Mouse (Mus musculus) CH12.LX (cell line): ENCODE data around the gene Plekhn1. TPM values are rescaled to one million over a fixed set of nuclear protein-coding genes. Genes with fewer than 3 reads are reported as not detected.

Experiments
- DNase-seq: peaks from one replicate; pipeline ENCODE4 v3.0.0-alpha.2; 2013; ENCODE audit errors: extremely low read depth
- H3K27ac ChIP-seq: 2 replicates; pipeline ENCODE4 v1.5.1; 2012; ENCODE audit warnings: low read depth, mild to moderate bottlenecking, control low read depth, moderate library complexity; ENCODE audit not compliant: insufficient read depth
- H3K27me3 ChIP-seq: replicated peaks from 2 replicates; pipeline ENCODE3; 2012; ENCODE audit warnings: inconsistent platforms
- H3K36me3 ChIP-seq, 2 experiments: replicated peaks in 1 of 2; 2 replicates each; pipeline versions ENCODE3 to v1.6.1; 2012; ENCODE audit warnings: inconsistent platforms in 1 of 2, low read length in 1 of 2, mild to moderate bottlenecking in 1 of 2, mixed read lengths in 1 of 2, moderate library complexity in 1 of 2; ENCODE audit not compliant: control insufficient read depth in 1 of 2, insufficient read depth in 1 of 2
- H3K4me1 ChIP-seq, 2 experiments: 2 replicates each; pipeline ENCODE4 v1.6.1; 2012; ENCODE audit warnings: inconsistent platforms in 1 of 2, moderate library complexity in 1 of 2; ENCODE audit not compliant: insufficient read depth in 2 of 2, control insufficient read depth in 1 of 2
- H3K4me2 ChIP-seq: 2 replicates; pipeline ENCODE4 v1.6.1; 2012; ENCODE audit warnings: low read depth, mild to moderate bottlenecking, control low read depth; ENCODE audit not compliant: poor library complexity, insufficient read depth, severe bottlenecking
- H3K4me3 ChIP-seq, 3 experiments: fragments of 150-350 bp in 1 of 3; sonication (generic) in 1 of 3; replicated peaks in 1 of 3; 2 replicates each; pipeline versions ENCODE3 to v1.5.1; 2011 to 2012; ENCODE audit warnings: low read depth in 2 of 3, low read length in 2 of 3, mild to moderate bottlenecking in 2 of 3, moderate library complexity in 2 of 3, control low read depth in 1 of 3, improper control_type of control experiment in 1 of 3, inconsistent platforms in 1 of 3, mixed read lengths in 1 of 3; ENCODE audit not compliant: poor library complexity in 1 of 3
- H3K79me2 ChIP-seq: replicated peaks from 2 replicates; pipeline ENCODE4 v1.6.1; 2012; ENCODE audit warnings: mild to moderate bottlenecking, moderate library complexity; ENCODE audit not compliant: control insufficient read depth, poor library complexity, insufficient read depth, severe bottlenecking; ENCODE audit errors: extremely low read depth
- H3K9ac ChIP-seq: 2 replicates; pipeline ENCODE4 v1.6.1; 2012; ENCODE audit warnings: low read depth, mild to moderate bottlenecking, control low read depth, moderate library complexity; ENCODE audit not compliant: insufficient read depth
- H3K9me3 ChIP-seq: replicated peaks from 2 replicates; pipeline ENCODE3; 2012; ENCODE audit warnings: low read length, inconsistent platforms, mixed read lengths
- CHD2 ChIP-seq: IDR thresholded peaks from 2 replicates; pipeline ENCODE4 v1.6.1; 2011; ENCODE audit warnings: low read length, improper control_type of control experiment
- CTCF ChIP-seq, 2 experiments: IDR thresholded peaks in 1 of 2; conservative IDR thresholded peaks in 1 of 2; 2 replicates each; pipeline ENCODE4 v1.5.1; 2011 to 2012; ENCODE audit warnings: low read depth in 2 of 2, low read length in 2 of 2, improper control_type of control experiment in 1 of 2, inconsistent platforms in 1 of 2, mild to moderate bottlenecking in 1 of 2, moderate library complexity in 1 of 2
- E2F4 ChIP-seq: IDR thresholded peaks from 2 replicates; pipeline ENCODE4 v1.6.1; 2011; ENCODE audit warnings: low read depth, low read length, improper control_type of control experiment; ENCODE audit not compliant: insufficient replicate concordance
- ELF1 ChIP-seq: IDR thresholded peaks from 2 replicates; pipeline ENCODE4 v1.6.1; 2014; ENCODE audit warnings: low read depth, mild to moderate bottlenecking, inconsistent platforms, low read length, improper control_type of control experiment
- EP300 ChIP-seq: IDR thresholded peaks from 2 replicates; pipeline ENCODE4 v1.6.1; 2011; ENCODE audit warnings: low read length, improper control_type of control experiment
- ETS1 ChIP-seq: conservative IDR thresholded peaks from 2 replicates; pipeline ENCODE4 v1.6.1; 2012; ENCODE audit warnings: low read depth, mild to moderate bottlenecking, inconsistent platforms, low read length, improper control_type of control experiment, moderate library complexity
- IRF4 ChIP-seq: IDR thresholded peaks from 2 replicates; pipeline ENCODE4 v1.6.1; 2014; ENCODE audit warnings: low read depth, mild to moderate bottlenecking, inconsistent platforms, low read length, improper control_type of control experiment
- JUN ChIP-seq: IDR thresholded peaks from 2 replicates; pipeline ENCODE4 v1.6.1; 2011; ENCODE audit warnings: low read depth, mild to moderate bottlenecking, low read length, improper control_type of control experiment, moderate library complexity; ENCODE audit not compliant: insufficient read depth
- JUND ChIP-seq: conservative IDR thresholded peaks from 2 replicates; pipeline ENCODE4 v1.6.1; 2011; ENCODE audit warnings: low read depth, low read length, improper control_type of control experiment
- MAX ChIP-seq: IDR thresholded peaks from 2 replicates; pipeline ENCODE4 v1.6.1; 2011; ENCODE audit warnings: low read length, improper control_type of control experiment
- MEF2A ChIP-seq: IDR thresholded peaks from 2 replicates; pipeline ENCODE4 v1.6.1; 2014; ENCODE audit warnings: low read depth, mild to moderate bottlenecking, inconsistent platforms, low read length, improper control_type of control experiment, borderline replicate concordance
- MXI1 ChIP-seq: IDR thresholded peaks from 2 replicates; pipeline ENCODE4 v1.6.1; 2011; ENCODE audit warnings: mild to moderate bottlenecking, low read depth, low read length, improper control_type of control experiment
- MYC ChIP-seq: IDR thresholded peaks from 2 replicates; pipeline ENCODE4 v1.6.1; 2011; ENCODE audit warnings: low read depth, mild to moderate bottlenecking, improper control_type of control experiment, low read length
- NELFE ChIP-seq: IDR thresholded peaks from 2 replicates; pipeline ENCODE4 v1.6.1; 2011; ENCODE audit warnings: low read depth, low read length, improper control_type of control experiment
- NRF1 ChIP-seq: IDR thresholded peaks from 2 replicates; pipeline ENCODE4 v1.6.1; 2014; ENCODE audit warnings: low read depth, mild to moderate bottlenecking, inconsistent platforms, low read length, improper control_type of control experiment, moderate library complexity
- POLR2A ChIP-seq: IDR thresholded peaks from 2 replicates; pipeline ENCODE4 v1.6.1; 2011; ENCODE audit warnings: low read depth, mild to moderate bottlenecking, improper control_type of control experiment, low read length
- RCOR1 ChIP-seq: conservative IDR thresholded peaks from 2 replicates; pipeline ENCODE4 v1.6.1; 2012; ENCODE audit warnings: low read depth, mild to moderate bottlenecking, inconsistent platforms, low read length, improper control_type of control experiment
- TBP ChIP-seq: conservative IDR thresholded peaks from 2 replicates; pipeline ENCODE4 v1.6.1; 2011; ENCODE audit warnings: low read depth, low read length, improper control_type of control experiment
- TCF12 ChIP-seq: IDR thresholded peaks from 2 replicates; pipeline ENCODE4 v1.6.1; 2014; ENCODE audit warnings: low read depth, mild to moderate bottlenecking, inconsistent platforms, low read length, improper control_type of control experiment
- UBTF ChIP-seq: IDR thresholded peaks from 2 replicates; pipeline ENCODE4 v1.6.1; 2012; ENCODE audit warnings: low read depth, mild to moderate bottlenecking, inconsistent platforms, low read length, improper control_type of control experiment, moderate library complexity
- USF1 ChIP-seq: IDR thresholded peaks from 2 replicates; pipeline ENCODE4 v1.6.1; 2014; ENCODE audit warnings: low read depth, mild to moderate bottlenecking, inconsistent platforms, low read length, improper control_type of control experiment
- ZKSCAN1 ChIP-seq: IDR thresholded peaks from 2 replicates; pipeline ENCODE4 v1.6.1; 2012; ENCODE audit warnings: low read depth, inconsistent platforms, low read length, improper control_type of control experiment, borderline replicate concordance
- dilution Hi-C: fragments of 300-500 bp; cut with MboI; formaldehyde crosslinking; loops from 2 replicates; pipeline ENCODE4 v1.14.3; 2020; ENCODE audit warnings: low sequenced_read_pairs; ENCODE audit not compliant: extremely low pct_unique_long_range_greater_than_20kb, extremely low pct_ligation_motif_present
- in situ Hi-C: fragments of 300-500 bp; cut with MboI; formaldehyde crosslinking; loops from 3 replicates; pipeline ENCODE4 v1.14.3; 2019; ENCODE audit warnings: low sequenced_read_pairs, low pct_ligation_motif_present, low pct_unique_long_range_greater_than_20kb, mixed read lengths
- polyA plus RNA-seq: library from polyadenylated mRNA; unstranded; fragments of >175 nt; gene quantifications from 2 replicates; pipeline ENCODE4 v1.2.1, GENCODE M21; 2012; ENCODE audit warnings: low read depth; ENCODE audit not compliant: insufficient read length
- total RNA-seq, 2 experiments: library from RNA; depleted of rRNA; stranded (reverse); fragments of 300-350 nt in 1 of 2; fragments of >200 nt in 1 of 2; gene quantifications; 2 replicates each; pipeline ENCODE4 v1.2.3; 2012 to 2014

Plekhn1 gene
- total and polyA plus RNA-seq, 3 experiments: 3.3 to 9.7 (median 6.5) TPM

DNA sequence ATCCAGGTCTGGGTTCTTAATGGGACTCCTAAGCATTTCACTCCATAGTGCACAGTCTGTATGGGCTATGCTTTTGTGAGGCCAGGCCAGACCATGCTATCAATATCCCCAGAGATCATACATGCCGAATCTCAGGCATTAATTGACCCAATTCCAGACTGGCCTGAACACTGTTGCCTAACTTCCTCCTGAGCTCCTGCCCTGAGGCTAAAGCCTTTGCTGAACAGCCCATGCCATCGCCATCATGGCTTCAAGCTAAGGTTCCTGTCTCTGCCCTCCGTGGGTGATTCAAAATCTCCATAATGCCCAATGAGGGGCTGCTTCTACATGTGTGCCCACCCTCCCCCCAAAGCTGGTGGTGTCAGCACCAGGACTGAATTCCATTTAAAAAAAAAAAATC is 18.0 kb upstream of the Plekhn1 start:
- H3K9ac ChIP-seq: no peak overlapping the region
- H3K4me2 ChIP-seq: no peak overlapping the region
- in situ Hi-C loops (no loop called here), dilution Hi-C loops (no loop called here)
- H3K27me3 ChIP-seq: no peaks in the 10 kb centered on the region
- no peaks in the 10 kb centered on the region for H3K9me3 ChIP-seq
- DNase-seq: no peak
- no peaks in the 10 kb centered on the region for H3K79me2 ChIP-seq
- H3K27ac ChIP-seq: no peak overlapping the region
- no peak overlapping the region for H3K4me3 ChIP-seq
- H3K36me3 ChIP-seq: peaks cover 21 to 44% of the 10 kb centered on the region in 2 experiments
- H3K4me1 ChIP-seq: peaks cover 1 to 4% of the 10 kb centered on the region in 2 experiments; a peak in 2 of 4 replicates
- no peak for TF ChIP-seq MYC
- no peak for TF ChIP-seq CHD2
- TF ChIP-seq JUN: no peak
- TF ChIP-seq NRF1: no peak
- TF ChIP-seq MXI1: no peak
- no peak for TF ChIP-seq ELF1
- TF ChIP-seq ETS1: no peak
- no peak for TF ChIP-seq CTCF (conservative IDR thresholded peaks at IDR 0.05 in 1 of 2, IDR thresholded peaks at IDR 0.05 in 1 of 2; ENCODE audit: low read depth in 2 of 2, low read length in 2 of 2)
- TF ChIP-seq, all 38 proteins: peak for 0

DNA sequence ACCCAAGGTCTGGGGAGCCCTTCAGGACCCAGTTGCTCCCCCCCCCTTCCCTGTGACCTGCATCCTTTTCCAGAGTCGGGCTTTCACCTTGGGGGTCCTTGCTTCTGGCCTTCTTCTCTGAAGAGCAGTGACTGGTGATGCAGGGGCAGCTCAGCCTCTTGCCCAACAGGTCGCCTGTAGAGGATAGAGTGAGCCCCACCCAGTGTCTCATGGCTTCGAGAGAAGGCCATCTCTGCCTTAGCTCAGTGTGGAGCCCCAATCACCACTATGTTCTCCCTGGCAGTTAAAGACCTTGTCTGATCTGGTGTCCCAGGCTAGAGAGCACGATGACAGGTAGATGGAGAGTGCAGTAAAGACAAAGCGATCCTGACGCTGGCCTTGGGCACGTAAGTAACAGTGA is 17.5 kb upstream of the Plekhn1 start:
- H3K9me3 ChIP-seq: no peaks in the 10 kb centered on the region
- no peaks in the 10 kb centered on the region for H3K27me3 ChIP-seq
- no peak for TF ChIP-seq E2F4
- no peak for TF ChIP-seq UBTF
- TF ChIP-seq ETS1: no peak
- no peak for TF ChIP-seq ZKSCAN1
- no peak for TF ChIP-seq CTCF (conservative IDR thresholded peaks at IDR 0.05 in 1 of 2, IDR thresholded peaks at IDR 0.05 in 1 of 2; ENCODE audit: low read depth in 2 of 2, low read length in 2 of 2)
- no peak for TF ChIP-seq POLR2A
- no peak for TF ChIP-seq MYC
- TF ChIP-seq CHD2: no peak
- no peak for TF ChIP-seq MAX
- TF ChIP-seq TBP: no peak
- TF ChIP-seq USF1: no peak
- no peak for TF ChIP-seq MXI1
- TF ChIP-seq IRF4: no peak
- TF ChIP-seq TCF12: no peak
- no peak for TF ChIP-seq NELFE
- TF ChIP-seq MEF2A: no peak
- no peak for TF ChIP-seq RCOR1
- TF ChIP-seq JUND: no peak
- no peak for TF ChIP-seq EP300
- H3K79me2 ChIP-seq: no peaks in the 10 kb centered on the region
- peaks cover 4 to 6% of the 10 kb centered on the region in 2 experiments; a peak in 2 of 4 replicates for H3K4me1 ChIP-seq
- dilution Hi-C loops (no loop called here), in situ Hi-C loops (no loop called here)
- peaks cover 26 to 48% of the 10 kb centered on the region in 2 experiments for H3K36me3 ChIP-seq
- no peak overlapping the region for H3K9ac ChIP-seq
- no peak overlapping the region for H3K4me2 ChIP-seq
- DNase-seq: no peak
- no peak overlapping the region for H3K27ac ChIP-seq
- H3K4me3 ChIP-seq: no peak overlapping the region
